Mouse (Mus musculus) liver, embryonic 16.5 days (tissue): ENCODE measurements around the gene Dscam. TPM values are rescaled to one million over a fixed set of nuclear protein-coding genes. Genes with fewer than 3 reads are reported as not detected.

Source experiments
- ATAC-seq: fragments of 200-750 bp; cut with Nextera tagmentation; 2 replicates; pipeline ENCODE4 v1.8.0; 2017; ENCODE audit warnings: low read depth, mild to moderate bottlenecking, moderate number of reproducible peaks, moderate library complexity
- H3K27ac ChIP-seq: fragments of 300-500 bp; sonication (generic); 2 replicates; pipeline ENCODE4 v1.5.1; 2014; ENCODE audit warnings: mild to moderate bottlenecking, low read length
- H3K27me3 ChIP-seq: fragments of 300-500 bp; sonication (generic); 2 replicates; pipeline ENCODE4 v1.6.1; 2014; ENCODE audit warnings: low read depth, low read length, mixed read lengths; ENCODE audit not compliant: control insufficient read depth, insufficient read depth
- H3K36me3 ChIP-seq: fragments of 300-500 bp; sonication (generic); 2 replicates; pipeline ENCODE4 v1.6.1; 2014; ENCODE audit warnings: mild to moderate bottlenecking; ENCODE audit not compliant: control insufficient read depth, insufficient read depth
- H3K4me1 ChIP-seq: fragments of 300-500 bp; sonication (generic); 2 replicates; pipeline ENCODE4 v1.6.1; 2014; ENCODE audit warnings: low read depth, low read length, mixed read lengths; ENCODE audit not compliant: control insufficient read depth
- H3K4me2 ChIP-seq: fragments of 300-500 bp; sonication (generic); 2 replicates; pipeline ENCODE4 v1.6.1; 2014; ENCODE audit warnings: low read depth, low read length, mixed read lengths
- H3K4me3 ChIP-seq: fragments of 300-500 bp; sonication (generic); 2 replicates; pipeline ENCODE4 v1.5.1; 2014; ENCODE audit warnings: low read depth, mild to moderate bottlenecking, low read length
- H3K9ac ChIP-seq: fragments of 300-500 bp; sonication (generic); 2 replicates; pipeline ENCODE4 v1.6.1; 2014; ENCODE audit warnings: low read depth, low read length
- H3K9me3 ChIP-seq: fragments of 300-500 bp; sonication (generic); replicated peaks from 2 replicates; pipeline ENCODE4 v1.6.1; 2016; ENCODE audit warnings: low read length; ENCODE audit not compliant: control insufficient read depth
- WGBS: fragments of 180-500 bp; shearing (Covaris S2); extraction: QIAGEN DNeasy Blood & Tissue Kit; methylation state at CpG from one replicate; pipeline ENCODE4 v1.1.7; 2014; ENCODE audit not compliant: insufficient replicate concordance; 5-methylcytosine and 5-hydroxymethylcytosine counted together
- polyA plus RNA-seq: library from polyadenylated mRNA; unstranded; fragments of >200 nt; fragmentation: Nextera tagmentation; extraction: Ambion mirVana; gene quantifications from 2 replicates; pipeline ENCODE4 v1.2.1, GENCODE M21; 2015

Dscam gene
- polyA plus RNA-seq, 1 experiment from 2014 or later = not detected

GRCm38 (mm10) chr16:97061390-97061789, 109.2 kb downstream of the Dscam start:
- Histone ChIP-seq H3K36me3 (no peaks in the 10 kb centered on the region), H3K4me3 (no peak overlapping the region), H3K4me1 (no peaks in the 10 kb centered on the region), H3K27me3 (no peaks in the 10 kb centered on the region), H3K27ac (no peak overlapping the region), H3K9ac (no peak overlapping the region), H3K4me2 (no peak overlapping the region), H3K9me3 (no peaks in the 10 kb centered on the region)
- no peak for ATAC-seq
- WGBS = 59% methylated on average over 7 of the region's 7 CpGs

GRCm38 (mm10) chr16:97060736-97061135, 109.8 kb downstream of the Dscam start:
- no peak for ATAC-seq
- no peaks in the 10 kb centered on the region for H3K36me3 ChIP-seq

GRCm38 (mm10) chr16:97060276-97060675, 110.3 kb downstream of the Dscam start:
- whole genome bisulfite sequencing = 58% methylated on average over 4 of the region's 4 CpGs
- Histone ChIP-seq H3K4me1 (no peaks in the 10 kb centered on the region), H3K9me3 (no peaks in the 10 kb centered on the region), H3K27ac (no peak overlapping the region), H3K9ac (no peak overlapping the region), H3K4me2 (no peak overlapping the region), H3K36me3 (no peaks in the 10 kb centered on the region), H3K4me3 (no peak overlapping the region), H3K27me3 (no peaks in the 10 kb centered on the region)
- ATAC-seq = no peak

More at GRCm38 (mm10) chr16:97060736-97061135, 109.8 kb downstream of the Dscam start:
- Histone ChIP-seq H3K4me3 (no peak overlapping the region), H3K4me1 (no peaks in the 10 kb centered on the region), H3K27ac (no peak overlapping the region), H3K4me2 (no peak overlapping the region), H3K27me3 (no peaks in the 10 kb centered on the region), H3K9me3 (no peaks in the 10 kb centered on the region), H3K9ac (no peak overlapping the region)

GRCm38 (mm10) chr16:97035271-97035670, 135.3 kb downstream of the Dscam start:
- no peak overlapping the region for H3K27ac ChIP-seq
- WGBS = 71% methylated on average over 4 of the region's 4 CpGs
- no peak for ATAC-seq
- no peak overlapping the region for H3K4me2 ChIP-seq
- H3K9ac ChIP-seq = no peak overlapping the region
- H3K36me3 ChIP-seq = no peaks in the 10 kb centered on the region
- no peaks in the 10 kb centered on the region for H3K27me3 ChIP-seq
- H3K4me1 ChIP-seq = no peaks in the 10 kb centered on the region
- no peaks in the 10 kb centered on the region for H3K9me3 ChIP-seq
- no peak overlapping the region for H3K4me3 ChIP-seq

- no peak overlapping the region for H3K27ac ChIP-seq
- no peaks in the 10 kb centered on the region for H3K27me3 ChIP-seq
- 42% methylated on average over 3 of the region's 3 CpGs for WGBS
- H3K4me2 ChIP-seq = no peak overlapping the region
- no peaks in the 10 kb centered on the region for H3K36me3 ChIP-seq
- no peaks in the 10 kb centered on the region for H3K9me3 ChIP-seq
- no peak overlapping the region for H3K4me3 ChIP-seq
- no peak overlapping the region for H3K9ac ChIP-seq
- H3K4me1 ChIP-seq = no peaks in the 10 kb centered on the region
- no peak for ATAC-seq
Observed at GRCm38 (mm10) chr16:97033540-97034058, 137.0 kb downstream of the Dscam start.

GRCm38 (mm10) chr16:97027701-97028100, 142.9 kb downstream of the Dscam start:
- H3K27ac ChIP-seq = no peak overlapping the region
- no peak overlapping the region for H3K4me3 ChIP-seq
- H3K9me3 ChIP-seq = no peaks in the 10 kb centered on the region
- no peak for ATAC-seq
- no peaks in the 10 kb centered on the region for H3K4me1 ChIP-seq
- H3K4me2 ChIP-seq = no peak overlapping the region
- 57% methylated on average over 1 of the region's 1 CpGs for WGBS
- no peaks in the 10 kb centered on the region for H3K27me3 ChIP-seq
- no peaks in the 10 kb centered on the region for H3K36me3 ChIP-seq
- H3K9ac ChIP-seq = no peak overlapping the region

- Histone ChIP-seq H3K4me1 (no peaks in the 10 kb centered on the region), H3K4me2 (no peak overlapping the region), H3K9me3 (no peaks in the 10 kb centered on the region), H3K27ac (no peak overlapping the region), H3K36me3 (no peaks in the 10 kb centered on the region), H3K27me3 (no peaks in the 10 kb centered on the region), H3K9ac (no peak overlapping the region), H3K4me3 (no peak overlapping the region)
- ATAC-seq = no peak
- WGBS = 74% methylated on average over 5 of the region's 5 CpGs
Observed at GRCm38 (mm10) chr16:97026803-97027202, 143.7 kb downstream of the Dscam start.

- Histone ChIP-seq H3K4me1 (no peaks in the 10 kb centered on the region), H3K36me3 (no peaks in the 10 kb centered on the region), H3K9ac (no peak overlapping the region), H3K9me3 (no peaks in the 10 kb centered on the region), H3K27me3 (no peaks in the 10 kb centered on the region), H3K4me2 (no peak overlapping the region), H3K4me3 (no peak overlapping the region), H3K27ac (no peak overlapping the region)
- WGBS = 26% methylated on average over 4 of the region's 4 CpGs
- no peak for ATAC-seq
Observed at GRCm38 (mm10) chr16:97024406-97024805, 146.1 kb downstream of the Dscam start.

GRCm38 (mm10) chr16:97021496-97021895, 149.1 kb downstream of the Dscam start:
- no peak overlapping the region for H3K4me3 ChIP-seq
- H3K4me2 ChIP-seq = no peak overlapping the region
- H3K27me3 ChIP-seq = no peaks in the 10 kb centered on the region
- no peak overlapping the region for H3K9ac ChIP-seq
- no peaks in the 10 kb centered on the region; the same call in 1 of the 2 replicates for H3K4me1 ChIP-seq
- no peaks in the 10 kb centered on the region for H3K9me3 ChIP-seq
- no peak for ATAC-seq
- H3K36me3 ChIP-seq = no peaks in the 10 kb centered on the region
- H3K27ac ChIP-seq = no peak overlapping the region
- 52% methylated on average over 6 of the region's 6 CpGs for WGBS
